Comparison of ENCODE assay signal across 8 mouse cellular contexts in genomic region chr15:80705828-80706549, GRCm38 (mm10). TPM values are rescaled to one million over a fixed set of nuclear protein-coding genes. Genes with fewer than 3 reads are reported as not detected.
DNase-seq lines count a peak whose midpoint lies in the region; ATAC-seq and TF ChIP-seq lines count a peak whose summit lies in the region.

No protein-coding gene starts in this region.

- peak overlapping the region; percentile 70; the same call in 1 of the 2 replicates for H3K27ac ChIP-seq in hindbrain, postnatal 0 days
- H3K27ac ChIP-seq in midbrain, embryonic 12.5 days (replicated peaks), result no peak overlapping the region

- no peaks in the 10 kb centered on the region for H3K9me3 ChIP-seq in hindbrain, postnatal 0 days (ENCODE audit: low read length)
- no peaks in the 10 kb centered on the region for H3K9me3 ChIP-seq in midbrain, embryonic 12.5 days

- peak; percentile 85 for DNase-seq in adipocyte (ENCODE audit: low spot score)
- peak; percentile 90 to 94 for DNase-seq in cerebellum, postnatal 36 days
- DNase-seq in gastrocnemius, adult 18-20 months (ENCODE audit: low spot score), result peak; percentile 88
- DNase-seq in hindbrain, postnatal 0 days (ENCODE audit: low spot score), result peak; percentile 89
- peak; percentile 85 to 88 for DNase-seq in left cerebral cortex, postnatal 14 days (ENCODE audit: low spot score in 2 of 2)
- DNase-seq in spleen, adult 12 weeks (ENCODE audit: low spot score), result peak; percentile 75

- H3K27me3 ChIP-seq in hindbrain, postnatal 0 days (ENCODE audit: insufficient read depth, low read length), result no peaks in the 10 kb centered on the region
- H3K27me3 ChIP-seq in midbrain, embryonic 12.5 days, result no peaks in the 10 kb centered on the region

- peak overlapping the region; percentile 54 for H3K4me2 ChIP-seq in hindbrain, postnatal 0 days (ENCODE audit: low read depth, low read length)
- H3K4me2 ChIP-seq in midbrain, embryonic 12.5 days (replicated peaks), result peak overlapping the region; percentile 43

- no peaks in the 10 kb centered on the region for H3K36me3 ChIP-seq in hindbrain, postnatal 0 days (ENCODE audit: insufficient read depth, low read length)
- no peaks in the 10 kb centered on the region for H3K36me3 ChIP-seq in midbrain, embryonic 12.5 days

- H3K9ac ChIP-seq in hindbrain, postnatal 0 days (replicated peaks; ENCODE audit: low read length), result no peak overlapping the region
- no peak overlapping the region for H3K9ac ChIP-seq in midbrain, embryonic 12.5 days (replicated peaks)

- no peak for ATAC-seq in hindbrain, postnatal 0 days
- no peak for ATAC-seq in midbrain, embryonic 12.5 days (ENCODE audit: low FRiP score, low read depth)
- ATAC-seq in megakaryocyte-erythroid progenitor cell, adult 5-6 weeks (replicated peaks; ENCODE audit: low FRiP score, low TSS enrichment, poor library complexity, severe bottlenecking), result no peak

- intact Hi-C loops in left cerebral cortex, postnatal 14 days (cut with DNase I), result loop anchor here (2.0 to 5.0 kb wide), 4 partner anchors 171 to 441 kb away; partner anchors contain the start of gene Rps19bp1

- H3K4me1 ChIP-seq in hindbrain, postnatal 0 days (ENCODE audit: insufficient read depth, low read length), result 0 out of 2 replicates have a peak, but pooled peaks cover 4% of the 10 kb centered on the region
- H3K4me1 ChIP-seq in midbrain, embryonic 12.5 days, result peaks cover 7% of the 10 kb centered on the region; the same call in 1 of the 2 replicates

- peak; percentile 90 for TF ChIP-seq CTCF in hindbrain, postnatal 0 days (IDR thresholded peaks at IDR 0.05; ENCODE audit: low read depth)

- WGBS in hindbrain, postnatal 0 days, result 21% methylated on average over 18 of the region's 18 CpGs
- 32% methylated on average over 18 of the region's 18 CpGs for WGBS in midbrain, embryonic 12.5 days

- 0 out of 2 replicates have a peak overlapping the region, but pooled peaks have one; percentile 14 for H3K4me3 ChIP-seq in hindbrain, postnatal 0 days (ENCODE audit: low read length)
- H3K4me3 ChIP-seq in midbrain, embryonic 12.5 days, result peak overlapping the region; percentile 19; the same call in 1 of the 2 replicates

RNA-seq across cellular contexts. Expression of gene Tnrc6b, which starts 5.1 kb away (rescaled TPM):
- total RNA-seq in gastrocnemius, adult 18-20 months (2021), result 10 to 100 TPM; 43.7 to 48.2 TPM
- total RNA-seq in hindbrain, postnatal 0 days (2014; rRNA removed), result 27.2 and 33.5 TPM in 2 replicates
- 30.8 and 32.2 TPM in 2 replicates for polyA plus RNA-seq in hindbrain, postnatal 0 days (2015; fragmentation: Nextera tagmentation; extraction: Ambion mirVana)
- total RNA-seq in left cerebral cortex, postnatal 14 days (2021), result 100 to 1,000 TPM; 127 to 131 TPM
- 58.9 and 66.6 TPM in 2 replicates for polyA plus RNA-seq in midbrain, embryonic 12.5 days (2016; fragmentation: Nextera tagmentation; extraction: Ambion mirVana)
- 79.3 and 89.0 TPM in 2 replicates for total RNA-seq in megakaryocyte-erythroid progenitor cell, adult 5-6 weeks (2014; fragmentation: Nextera tagmentation)
- 40.3 and 48.5 TPM in 2 replicates for total RNA-seq in megakaryocyte-erythroid progenitor cell, adult 5-6 weeks (2017)

RNA-seq across cellular contexts. Expression of gene Fam83f, which starts 34.3 kb away (rescaled TPM):
- under 1 TPM; 0.09 to 0.17 TPM for total RNA-seq in gastrocnemius, adult 18-20 months (2021)
- total RNA-seq in hindbrain, postnatal 0 days (2014; rRNA removed), result 0.90 and 0.94 TPM in 2 replicates
- polyA plus RNA-seq in hindbrain, postnatal 0 days (2015; fragmentation: Nextera tagmentation; extraction: Ambion mirVana), result 0.21 and 0.33 TPM in 2 replicates
- under 1 TPM; 0.37 to 0.53 TPM for total RNA-seq in left cerebral cortex, postnatal 14 days (2021)
- 0.33 and 0.60 TPM in 2 replicates for polyA plus RNA-seq in midbrain, embryonic 12.5 days (2016; fragmentation: Nextera tagmentation; extraction: Ambion mirVana)
- total RNA-seq in megakaryocyte-erythroid progenitor cell, adult 5-6 weeks (2014; fragmentation: Nextera tagmentation), result not detected in 2 replicates
- not detected in 2 replicates for total RNA-seq in megakaryocyte-erythroid progenitor cell, adult 5-6 weeks (2017)
